Mouse (Mus musculus) monocyte, adult 2 months (primary cell): ENCODE results near the gene Dagla.

Experiments
- DNase-seq, 2 experiments: peaks; one replicate each; pipeline ENCODE4 v3.0.0; 2022; ENCODE audit warnings: low spot score in 2 of 2, low read depth in 1 of 2

Gene Dagla

GRCm38 (mm10) chr19:10204616-10205001, 100.1 kb downstream of the Dagla start:
- peak; percentile 41 to 42 for DNase-seq

GRCm38 (mm10) chr19:10203848-10204615, 100.6 kb downstream of the Dagla start, which contains the start of the genes Tmem258 and Fen1:
Gene Tmem258, plus strand, starts transcription at chr19:10204014.
Gene Fen1, minus strand, starts transcription at chr19:10204169.
- DNase-seq = peak; percentile 86 to 92

- no peak for DNase-seq
These were observed 101.4 kb downstream of the Dagla start for GRCm38 (mm10) chr19:10203146-10203847.

- DNase-seq = peak; percentile 47 to 55
These were observed 106.0 kb downstream of the Dagla start for GRCm38 (mm10) chr19:10198723-10199122.

GRCm38 (mm10) chr19:10198286-10198685, 106.4 kb downstream of the Dagla start:
- DNase-seq = no peak

GRCm38 (mm10) chr19:10197130-10197529, 107.5 kb downstream of the Dagla start:
- DNase-seq = no peak
